Mouse (Mus musculus) lung, embryonic 16.5 days (tissue): Measurements from ENCODE around the gene Olfr870. TPM values are rescaled to one million over a fixed set of nuclear protein-coding genes. Genes with fewer than 3 reads are reported as not detected.
"Not testable (repeated sequence)": the region's sequence is repeated elsewhere in the genome, so short reads cannot be mapped to it uniquely, and the experiment has no call there.

Experiments used
- ATAC-seq: fragments of 200-750 bp; cut with Nextera tagmentation; 2 replicates; pipeline ENCODE4 v1.8.0; 2017; ENCODE audit warnings: low read depth, mild to moderate bottlenecking, moderate library complexity
- H3K27ac ChIP-seq: fragments of 300-500 bp; sonication (generic); 2 replicates; pipeline ENCODE4 v1.5.1; 2014; ENCODE audit warnings: mild to moderate bottlenecking, control low read depth, low read length
- H3K27me3 ChIP-seq: fragments of 300-500 bp; sonication (generic); 2 replicates; pipeline ENCODE4 v1.6.1; 2014; ENCODE audit warnings: low read depth, low read length, mixed read lengths; ENCODE audit not compliant: control insufficient read depth, insufficient read depth
- H3K36me3 ChIP-seq: fragments of 300-500 bp; sonication (generic); 2 replicates; pipeline ENCODE4 v1.6.1; 2014; ENCODE audit warnings: low read length; ENCODE audit not compliant: control insufficient read depth, insufficient read depth
- H3K4me1 ChIP-seq: fragments of 300-500 bp; sonication (generic); replicated peaks from 2 replicates; pipeline ENCODE4 v1.6.1; 2014; ENCODE audit warnings: low read length, mixed read lengths; ENCODE audit not compliant: control insufficient read depth, insufficient read depth
- H3K4me2 ChIP-seq: fragments of 300-500 bp; sonication (generic); 2 replicates; pipeline ENCODE4 v1.6.1; 2014; ENCODE audit warnings: low read depth, low read length, control low read depth
- H3K4me3 ChIP-seq: fragments of 300-500 bp; sonication (generic); 2 replicates; pipeline ENCODE4 v1.5.1; 2014; ENCODE audit warnings: mild to moderate bottlenecking, low read length, control low read depth
- H3K9ac ChIP-seq: fragments of 300-500 bp; sonication (generic); 2 replicates; pipeline ENCODE4 v1.6.1; 2014; ENCODE audit warnings: low read length, control low read depth
- H3K9me3 ChIP-seq: fragments of 300-500 bp; sonication (generic); 2 replicates; pipeline ENCODE4 v1.6.1; 2016; ENCODE audit warnings: low read length; ENCODE audit not compliant: control insufficient read depth
- WGBS: fragments of 180-500 bp; shearing (Covaris S2); extraction: QIAGEN DNeasy Blood & Tissue Kit; methylation state at CpG from one replicate; pipeline ENCODE4 v1.1.7; 2014; 5-methylcytosine and 5-hydroxymethylcytosine counted together
- polyA plus RNA-seq: library from polyadenylated mRNA; unstranded; fragments of >200 nt; fragmentation: Nextera tagmentation; extraction: Ambion mirVana; gene quantifications from 2 replicates; pipeline ENCODE4 v1.2.1, GENCODE M21; 2015

Gene Olfr870
- polyA plus RNA-seq, result not detected in 2 replicates

GRCm38 (mm10) chr9:20173957-20174356 lies at the start of gene Olfr870:
TSS of gene Olfr870 (minus strand) at chr9:20174057.
- Histone ChIP-seq H3K36me3 (no peaks in the 10 kb centered on the region), H3K27me3 (no peaks in the 10 kb centered on the region), H3K4me3 (no peak within 1 kb of the TSS), H3K4me2 (no peak within 1 kb of the TSS), H3K9me3 (no peaks in the 10 kb centered on the region), H3K9ac (no peak within 1 kb of the TSS), H3K27ac (no peak within 1 kb of the TSS), H3K4me1 (no peaks in the 10 kb centered on the region)
- 74% methylated on average over 2 of the region's 2 CpGs for WGBS
- ATAC-seq, result no peak

GRCm38 (mm10) chr9:20211907-20212306 lies 38.0 kb upstream of the Olfr870 start, which contains the start of gene Olfr871:
TSS of gene Olfr871 (plus strand) at chr9:20212207.
- H3K27me3 ChIP-seq, result no peaks in the 10 kb centered on the region
- H3K9me3 ChIP-seq, result no peaks in the 10 kb centered on the region

GRCm38 (mm10) chr9:20211477-20211876 lies 37.6 kb upstream of the Olfr870 start:
- no peak overlapping the region for H3K4me3 ChIP-seq
- 33% methylated on average over 2 of the region's 2 CpGs for WGBS
- H3K9me3 ChIP-seq, result no peaks in the 10 kb centered on the region
- H3K9ac ChIP-seq, result no peak overlapping the region
- H3K4me1 ChIP-seq, result no peaks in the 10 kb centered on the region
- ATAC-seq, result no peak
- no peak overlapping the region for H3K4me2 ChIP-seq
- H3K27me3 ChIP-seq, result no peaks in the 10 kb centered on the region
- no peaks in the 10 kb centered on the region for H3K36me3 ChIP-seq
- no peak overlapping the region for H3K27ac ChIP-seq

More at GRCm38 (mm10) chr9:20211907-20212306, 38.0 kb upstream of the Olfr870 start, which contains the start of gene Olfr871:
- no peaks in the 10 kb centered on the region for H3K4me1 ChIP-seq
- H3K4me3 ChIP-seq, result no peak within 1 kb of the TSS
- H3K9ac ChIP-seq, result no peak within 1 kb of the TSS
- no peaks in the 10 kb centered on the region for H3K36me3 ChIP-seq
- H3K4me2 ChIP-seq, result no peak within 1 kb of the TSS
- no peak for ATAC-seq
- no peak within 1 kb of the TSS for H3K27ac ChIP-seq

GRCm38 (mm10) chr9:20210812-20211211 lies 37.0 kb upstream of the Olfr870 start:
- no peak overlapping the region for H3K4me3 ChIP-seq
- WGBS, result 33% methylated on average over 1 of the region's 1 CpGs
- ATAC-seq, result no peak
- no peaks in the 10 kb centered on the region for H3K27me3 ChIP-seq
- H3K9me3 ChIP-seq, result no peaks in the 10 kb centered on the region
- H3K9ac ChIP-seq, result no peak overlapping the region
- no peaks in the 10 kb centered on the region for H3K36me3 ChIP-seq
- no peak overlapping the region for H3K27ac ChIP-seq
- no peak overlapping the region for H3K4me2 ChIP-seq
- H3K4me1 ChIP-seq, result no peaks in the 10 kb centered on the region

GRCm38 (mm10) chr9:20203413-20203984 lies 29.6 kb upstream of the Olfr870 start:
- H3K9ac ChIP-seq, H3K4me1 ChIP-seq, ATAC-seq, H3K9me3 ChIP-seq, H3K36me3 ChIP-seq, H3K27ac ChIP-seq, H3K4me2 ChIP-seq, H3K4me3 ChIP-seq, H3K27me3 ChIP-seq: not testable (repeated sequence)
- WGBS, result 91% methylated on average over 7 of the region's 7 CpGs

GRCm38 (mm10) chr9:20202131-20202530 lies 28.3 kb upstream of the Olfr870 start:
- no peak for ATAC-seq
- Histone ChIP-seq H3K4me1 (no peaks in the 10 kb centered on the region), H3K27me3 (no peaks in the 10 kb centered on the region), H3K4me3 (no peak overlapping the region), H3K36me3 (no peaks in the 10 kb centered on the region), H3K27ac (no peak overlapping the region), H3K4me2 (no peak overlapping the region), H3K9ac (no peak overlapping the region), H3K9me3 (no peaks in the 10 kb centered on the region; the same call in 1 of the 2 replicates)
- 41% methylated on average over 1 of the region's 1 CpGs for WGBS

- H3K27ac ChIP-seq, result no peak overlapping the region
- no peak overlapping the region for H3K4me3 ChIP-seq
- no peaks in the 10 kb centered on the region for H3K36me3 ChIP-seq
- H3K27me3 ChIP-seq, result no peaks in the 10 kb centered on the region
- no peaks in the 10 kb centered on the region for H3K4me1 ChIP-seq
- no peak overlapping the region for H3K4me2 ChIP-seq
- no peak for ATAC-seq
- WGBS, result 53% methylated on average over 5 of the region's 5 CpGs
- no peak overlapping the region for H3K9ac ChIP-seq
- H3K9me3 ChIP-seq, result no peaks in the 10 kb centered on the region
Observed at GRCm38 (mm10) chr9:20179463-20179862, 5.6 kb upstream of the Olfr870 start.

GRCm38 (mm10) chr9:20149706-20150105 lies 24.2 kb downstream of the Olfr870 start:
- H3K9ac ChIP-seq, result no peak overlapping the region
- H3K4me3 ChIP-seq, result no peak overlapping the region
- ATAC-seq, result no peak
- H3K36me3 ChIP-seq, result no peaks in the 10 kb centered on the region
- no peaks in the 10 kb centered on the region for H3K9me3 ChIP-seq
- 87% methylated on average over 3 of the region's 3 CpGs for WGBS
- H3K27ac ChIP-seq, result no peak overlapping the region
- no peaks in the 10 kb centered on the region for H3K4me1 ChIP-seq
- H3K4me2 ChIP-seq, result no peak overlapping the region
- H3K27me3 ChIP-seq, result no peaks in the 10 kb centered on the region

- H3K9ac ChIP-seq, result no peak within 1 kb of the TSS
- WGBS, result 75% methylated on average over 2 of the region's 2 CpGs
- no peaks in the 10 kb centered on the region for H3K9me3 ChIP-seq
- H3K27me3 ChIP-seq, result no peaks in the 10 kb centered on the region
- ATAC-seq, result no peak
- no peaks in the 10 kb centered on the region for H3K36me3 ChIP-seq
- no peak within 1 kb of the TSS for H3K27ac ChIP-seq
- no peak within 1 kb of the TSS for H3K4me2 ChIP-seq
- no peak within 1 kb of the TSS for H3K4me3 ChIP-seq
- no peaks in the 10 kb centered on the region for H3K4me1 ChIP-seq
Observed at GRCm38 (mm10) chr9:20128709-20129108, 45.1 kb downstream of the Olfr870 start, which contains the start of gene Olfr869. TSS of gene Olfr869 (plus strand) at chr9:20129009.
